ENCODE assay signal across 17 mouse cellular contexts in the genomic region with DNA sequence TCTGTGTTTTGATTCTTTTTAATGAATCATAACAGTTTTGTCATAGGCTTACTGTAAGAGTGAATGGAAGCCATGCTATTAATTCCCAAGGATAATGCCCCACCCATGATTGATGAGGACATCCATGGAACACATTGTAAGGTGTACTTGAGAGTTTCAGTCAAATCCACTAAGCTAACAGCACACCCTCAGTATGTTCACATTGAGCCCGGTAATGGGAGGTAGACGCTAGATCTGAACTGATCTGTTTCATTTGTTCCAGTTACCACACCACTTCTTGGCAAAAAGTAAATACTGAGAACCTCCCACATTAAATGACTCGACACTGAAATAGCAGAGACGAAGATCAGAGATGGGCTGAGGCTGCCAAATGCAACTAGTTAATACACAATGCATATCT.
DNase-seq lines count a peak whose midpoint lies in the region; ATAC-seq and TF ChIP-seq lines count a peak whose summit lies in the region.
"Had no signal": no experiment of that assay in that cellular context is flagged by ENCODE, and none has a peak within 500 bp of the region (broad histone marks: within the 10 kb centered on the region; RNA-seq: fewer than 3 reads in every experiment).

No protein-coding gene starts in this region.

- no peak overlapping the region for H3K4me2 ChIP-seq in liver, postnatal 0 days (ENCODE audit: low read depth, low read length)
- H3K4me2 ChIP-seq in hindbrain, embryonic 16.5 days (ENCODE audit: low read length): no peak overlapping the region
- H3K4me2 ChIP-seq: embryonic facial prominence, embryonic 12.5 days; heart, embryonic 12.5 days; hindbrain, embryonic 14.5 days had no signal

- intact Hi-C loops in gastrocnemius, adult 2 months (cut with DNase I): no loop called here

- no peak overlapping the region for H3K9ac ChIP-seq in liver, postnatal 0 days (replicated peaks)
- H3K9ac ChIP-seq in hindbrain, embryonic 16.5 days (ENCODE audit: low read depth, low read length): no peak overlapping the region
- H3K9ac ChIP-seq: embryonic facial prominence, embryonic 12.5 days; heart, embryonic 12.5 days; hindbrain, embryonic 14.5 days had no signal

- H3K4me1 ChIP-seq in liver, postnatal 0 days (ENCODE audit: insufficient read depth): no peaks in the 10 kb centered on the region
- H3K4me1 ChIP-seq in hindbrain, embryonic 16.5 days (ENCODE audit: control insufficient read depth, insufficient read depth, low read depth, low read length): no peaks in the 10 kb centered on the region
- H3K4me1 ChIP-seq: hindbrain, embryonic 10.5 days had no signal

- no peaks in the 10 kb centered on the region for H3K27me3 ChIP-seq in liver, postnatal 0 days (ENCODE audit: insufficient read depth, low read length)
- H3K27me3 ChIP-seq in hindbrain, embryonic 16.5 days (replicated peaks; ENCODE audit: control insufficient read depth, insufficient read depth, low read length): no peaks in the 10 kb centered on the region
- H3K27me3 ChIP-seq: embryonic facial prominence, embryonic 12.5 days; heart, embryonic 12.5 days had no signal

- WGBS in liver, postnatal 0 days (ENCODE audit: insufficient replicate concordance): 73% methylated on average over 4 of the region's 4 CpGs
- WGBS in hindbrain, embryonic 16.5 days: 90% methylated on average over 4 of the region's 4 CpGs

- no peak for ATAC-seq in liver, postnatal 0 days
- ATAC-seq in hindbrain, embryonic 16.5 days: no peak
- ATAC-seq: forebrain, embryonic 14.5 days had no signal

- no peaks in the 10 kb centered on the region for H3K9me3 ChIP-seq in liver, postnatal 0 days (ENCODE audit: low read length)
- no peaks in the 10 kb centered on the region for H3K9me3 ChIP-seq in hindbrain, embryonic 16.5 days (ENCODE audit: control insufficient read depth, low read length)
- H3K9me3 ChIP-seq: embryonic facial prominence, embryonic 12.5 days; forebrain, embryonic 10.5 days; hindbrain, embryonic 10.5 days had no signal

- no peak overlapping the region for H3K27ac ChIP-seq in gastrocnemius, adult 2 months
- H3K27ac ChIP-seq in liver, postnatal 0 days (ENCODE audit: low read depth): no peak overlapping the region
- H3K27ac ChIP-seq in hindbrain, embryonic 16.5 days (ENCODE audit: low read depth, low read length): no peak overlapping the region
- H3K27ac ChIP-seq: embryonic facial prominence, embryonic 12.5 days; forebrain, embryonic 10.5 days; hindbrain, embryonic 10.5 days; hindbrain, embryonic 14.5 days had no signal

- DNase-seq in gastrocnemius, adult 2 months: no peak
- DNase-seq in gastrocnemius, postnatal 4 days (ENCODE audit: low spot score in 2 of 2): no peak
- DNase-seq in adipocyte (ENCODE audit: low spot score): peak; percentile 20
- DNase-seq in gonadal fat pad, adult 2 months (ENCODE audit: low read depth): peak; percentile 84
- no peak for DNase-seq in liver, postnatal 0 days
- no peak for DNase-seq in frontal cortex, postnatal 10 days (ENCODE audit: low spot score in 2 of 2)
- DNase-seq: cerebellum, adult 11-12 months; cerebellum, adult 9-10 months; kidney, adult 11 months; kidney, adult 9 months had no signal

- no peak for TF ChIP-seq EP300 in liver, postnatal 0 days (IDR thresholded peaks at IDR 0.05; ENCODE audit: low read depth)

- H3K4me3 ChIP-seq in gastrocnemius, adult 2 months: peak overlapping the region; percentile 19; the same call in 1 of the 2 replicates
- H3K4me3 ChIP-seq in liver, postnatal 0 days (ENCODE audit: low read depth, low read length): no peak overlapping the region
- no peak overlapping the region for H3K4me3 ChIP-seq in hindbrain, embryonic 16.5 days (ENCODE audit: low read length)
- H3K4me3 ChIP-seq: embryonic facial prominence, embryonic 12.5 days; forebrain, embryonic 10.5 days; heart, embryonic 12.5 days; hindbrain, embryonic 10.5 days had no signal

- no peak for TF ChIP-seq CTCF in gastrocnemius, adult 2 months (IDR thresholded peaks at IDR 0.05)
- no peak for TF ChIP-seq CTCF in liver, postnatal 0 days (IDR thresholded peaks at IDR 0.05; ENCODE audit: low read depth)

- no peaks in the 10 kb centered on the region for H3K36me3 ChIP-seq in liver, postnatal 0 days (replicated peaks; ENCODE audit: insufficient read depth, low read length)
- H3K36me3 ChIP-seq in hindbrain, embryonic 16.5 days (ENCODE audit: control insufficient read depth, insufficient read depth, low read length): no peaks in the 10 kb centered on the region
- H3K36me3 ChIP-seq: embryonic facial prominence, embryonic 12.5 days; forebrain, embryonic 10.5 days; heart, embryonic 12.5 days; hindbrain, embryonic 10.5 days had no signal

Comparison
In these comparisons a context has a peak if more than half of its experiments do, and no peak if none do; other contexts are left out.
1. DNase-seq: peak in adipocyte (single experiment) and gonadal fat pad, adult 2 months (single experiment); none in gastrocnemius, adult 2 months (single experiment), gastrocnemius, postnatal 4 days (0 of 2), liver, postnatal 0 days (single experiment) and frontal cortex, postnatal 10 days (0 of 2).